Mouse (Mus musculus): ENCODE data around the gene Large2.

DNA sequence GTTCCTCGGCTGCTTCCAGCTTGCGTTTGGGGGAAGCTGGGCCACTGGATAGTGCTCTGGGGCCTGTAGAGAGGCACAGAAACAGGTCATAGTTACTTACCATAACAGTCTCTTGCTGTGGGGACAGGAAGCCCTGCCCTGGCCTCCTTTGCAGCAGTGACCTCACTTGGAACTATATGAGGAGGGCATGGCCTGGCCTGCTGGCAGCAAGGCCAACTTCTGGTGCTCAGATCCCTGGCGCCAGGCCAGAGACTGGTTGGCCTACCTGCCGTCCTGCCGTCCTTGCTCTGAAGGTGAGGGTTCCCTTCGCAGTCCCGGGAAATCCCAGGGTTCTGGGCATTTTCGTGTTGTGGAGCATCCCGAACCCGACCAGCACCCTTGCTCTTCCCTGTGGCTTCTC, 37.0 kb upstream of the Large2 start:
- no peak for TF ChIP-seq CTCF (IDR thresholded peaks at IDR 0.05; ENCODE audit: extremely low read depth, insufficient read depth, insufficient read length, insufficient replicate concordance)
- TF ChIP-seq POLR2A (IDR thresholded peaks at IDR 0.05; ENCODE audit: low read depth, low read length), result no peak
